Mouse (Mus musculus) C2C12 (cell line): ENCODE results near the gene AC124502.3.
A peak's percentile ranks its signal among the peaks of the same experiment; 100 is the strongest.

Source experiments
- CTCF ChIP-seq: IDR thresholded peaks from one replicate; pipeline ENCODE4 v1.5.1; 2011; ENCODE audit not compliant: control insufficient read depth, insufficient read depth, insufficient read length
- MYOD1 ChIP-seq: IDR thresholded peaks from one replicate; pipeline ENCODE4 v1.6.1; 2011; ENCODE audit warnings: low read depth; ENCODE audit not compliant: control insufficient read depth, insufficient read length
- USF1 ChIP-seq: IDR thresholded peaks from one replicate; pipeline ENCODE4 v1.6.1; 2011; ENCODE audit warnings: low read depth, mild to moderate bottlenecking, control low read depth, moderate library complexity

DNA sequence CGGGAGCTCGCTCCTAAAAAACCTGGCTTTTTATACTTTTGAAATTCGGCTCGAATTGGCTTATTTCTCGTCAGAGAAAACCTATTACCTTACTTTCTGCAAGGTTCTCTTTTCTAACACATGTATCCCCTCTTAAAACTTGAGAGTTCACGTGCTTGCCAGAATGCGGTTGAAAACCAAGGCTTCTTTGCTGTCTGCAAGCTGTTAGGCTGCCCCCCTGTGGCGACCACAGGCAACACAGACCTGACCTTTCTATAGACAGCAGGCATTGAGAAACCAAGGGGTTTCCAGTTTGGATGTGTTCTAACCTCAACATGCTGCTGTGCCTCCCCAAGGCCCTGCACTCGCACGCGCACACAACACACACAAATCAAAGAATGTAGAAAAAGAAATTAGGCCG lies 21.9 kb upstream of the AC124502.3 start:
- peak; percentile 43 for TF ChIP-seq USF1
- TF ChIP-seq CTCF = peak; percentile 56
- TF ChIP-seq MYOD1 = no peak
